Mouse (Mus musculus) heart, adult 10 weeks (tissue): Measurements from ENCODE around the gene Aldh3b1. TPM values are rescaled to one million over a fixed set of nuclear protein-coding genes. Genes with fewer than 3 reads are reported as not detected.

Source experiments
- polyA plus RNA-seq: library from polyadenylated mRNA; stranded (reverse); fragments of 350-450 nt; fragmentation: Illumina TruSeq; extraction: RNeasy Lipid Tissue Mini Kit (QIAGEN cat#74804); gene quantifications from one replicate; pipeline ENCODE4 v1.2.3, GENCODE M21; 2014; ENCODE audit warnings: low read depth, low replicate concordance

Gene Aldh3b1
- polyA plus RNA-seq: 2.2 TPM

DNA sequence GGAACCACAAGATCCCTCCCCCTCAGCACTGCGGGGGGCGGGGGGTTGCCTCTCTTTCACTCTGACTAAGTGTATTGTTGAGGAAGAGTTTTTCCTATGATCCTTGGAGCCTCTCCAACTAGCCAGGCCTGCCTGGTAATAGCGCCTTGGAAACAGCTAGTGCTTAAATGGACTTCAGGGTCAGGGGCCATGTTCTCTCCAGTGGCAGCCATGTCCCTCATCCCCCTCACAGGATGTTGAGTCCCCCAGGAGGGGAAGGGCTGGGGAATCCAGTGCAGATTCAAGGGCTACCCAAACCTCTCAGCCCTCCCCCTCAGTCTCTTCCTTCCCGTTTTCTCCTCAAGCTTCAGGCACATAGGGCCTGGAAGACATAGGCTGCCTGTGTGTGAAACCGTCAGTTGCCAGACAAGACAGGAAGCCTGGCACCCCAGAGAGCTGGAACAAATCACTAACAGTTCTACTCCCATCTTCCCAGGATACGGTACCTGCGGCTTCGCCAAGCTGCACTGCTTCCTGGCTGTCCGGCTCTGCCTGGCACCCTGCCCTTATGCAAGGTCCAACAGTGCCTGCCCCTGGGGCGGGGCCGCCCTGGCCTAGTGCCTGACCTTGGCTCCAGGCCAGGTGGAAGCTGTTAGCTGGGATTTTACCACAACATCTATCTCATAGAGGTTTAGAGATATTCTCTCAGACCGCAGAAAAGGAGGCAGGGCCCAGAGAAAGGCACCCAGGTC is at the start of gene Aldh3b1:
TSS of gene Aldh3b1 (minus strand) at position 598 of the 731 bp plus-strand sequence.

DNA sequence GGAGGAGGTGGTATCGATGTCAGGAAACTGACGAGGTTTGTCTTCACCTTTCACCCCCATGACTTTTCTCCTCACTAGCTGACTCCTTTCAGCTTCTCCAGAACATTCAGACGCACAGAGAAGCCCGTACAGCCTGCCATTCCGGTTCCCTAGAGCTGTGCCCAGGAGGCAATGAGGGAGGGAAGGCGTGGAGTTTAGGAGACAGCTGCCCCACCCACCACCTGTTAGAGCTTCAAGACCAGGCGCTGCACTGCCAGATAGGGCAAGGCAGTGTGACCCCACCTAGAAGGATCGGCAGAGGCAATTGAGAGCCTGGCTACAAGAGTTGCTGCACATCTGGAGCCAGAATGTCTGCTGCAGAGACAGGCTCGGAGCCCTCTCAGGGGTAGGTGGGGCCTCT is 42.6 kb upstream of the Aldh3b1 start, which contains the start of gene Aldh3b2:
TSS of gene Aldh3b2 (plus strand) at position 100 of the 400 bp plus-strand sequence.

DNA sequence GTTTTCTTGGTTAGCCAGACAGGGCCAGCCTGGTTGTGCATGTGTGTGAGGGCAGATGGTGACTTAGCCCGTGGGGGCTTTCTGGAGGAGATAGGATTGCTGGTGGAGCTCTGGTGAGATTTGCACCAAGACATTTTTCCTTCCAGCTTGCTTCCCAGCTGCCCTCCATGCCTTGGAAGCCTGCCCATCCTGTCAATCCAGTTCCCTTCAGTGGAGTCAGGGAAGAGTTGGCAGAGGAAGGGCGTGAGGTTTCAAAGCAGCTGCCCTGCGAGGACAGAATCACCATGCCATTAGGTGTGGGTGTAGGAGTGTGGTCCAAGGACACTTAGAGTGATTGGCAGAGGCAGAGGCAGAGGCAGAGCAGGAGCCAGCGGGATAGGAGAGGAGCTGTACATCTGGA is 28.9 kb upstream of the Aldh3b1 start, which contains the start of gene Aldh3b3:
TSS of gene Aldh3b3 (plus strand) at position 176 of the 400 bp plus-strand sequence.

DNA sequence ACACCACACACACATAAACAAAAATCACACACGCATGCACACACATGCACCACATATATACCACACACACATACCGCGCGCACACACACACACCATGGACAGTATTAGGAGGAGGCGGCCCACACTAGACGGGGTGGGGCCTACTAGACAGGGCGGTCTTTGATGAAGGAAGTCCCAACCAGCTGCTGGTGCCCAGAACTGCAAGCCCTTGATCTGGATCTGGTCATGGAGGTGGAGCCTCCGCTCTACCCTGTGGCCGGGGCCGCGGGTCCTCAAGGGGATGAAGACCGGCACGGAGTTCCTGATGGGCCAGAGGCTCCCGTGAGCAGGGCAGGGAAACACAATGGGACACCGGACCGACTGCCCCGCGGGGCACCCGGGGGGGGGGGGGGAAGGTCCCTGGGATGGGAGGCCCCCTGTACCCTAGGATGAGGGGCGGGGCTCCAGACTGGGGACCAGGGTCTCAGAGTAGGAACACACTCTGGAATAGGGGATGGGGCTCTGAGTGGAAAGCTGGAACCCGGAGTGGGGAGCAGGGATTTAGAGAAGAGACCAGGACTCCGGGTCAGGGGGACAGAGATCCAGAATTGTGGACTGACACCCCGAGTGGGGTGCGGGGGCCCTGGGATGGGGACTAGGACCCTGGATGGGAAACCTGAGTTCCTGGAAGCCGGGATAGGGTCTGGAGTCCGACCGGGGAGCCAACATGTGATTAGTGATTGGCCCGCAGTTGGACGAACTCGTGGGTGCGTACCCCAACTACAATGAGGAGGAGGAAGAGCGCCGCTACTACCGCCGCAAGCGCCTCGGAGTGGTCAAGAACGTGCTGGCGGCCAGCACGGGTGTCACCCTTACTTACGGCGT is 5.7 kb upstream of the Aldh3b1 start, which contains the start of gene Unc93b1:
TSS of gene Unc93b1 (plus strand) at position 155 of the 864 bp plus-strand sequence.

DNA sequence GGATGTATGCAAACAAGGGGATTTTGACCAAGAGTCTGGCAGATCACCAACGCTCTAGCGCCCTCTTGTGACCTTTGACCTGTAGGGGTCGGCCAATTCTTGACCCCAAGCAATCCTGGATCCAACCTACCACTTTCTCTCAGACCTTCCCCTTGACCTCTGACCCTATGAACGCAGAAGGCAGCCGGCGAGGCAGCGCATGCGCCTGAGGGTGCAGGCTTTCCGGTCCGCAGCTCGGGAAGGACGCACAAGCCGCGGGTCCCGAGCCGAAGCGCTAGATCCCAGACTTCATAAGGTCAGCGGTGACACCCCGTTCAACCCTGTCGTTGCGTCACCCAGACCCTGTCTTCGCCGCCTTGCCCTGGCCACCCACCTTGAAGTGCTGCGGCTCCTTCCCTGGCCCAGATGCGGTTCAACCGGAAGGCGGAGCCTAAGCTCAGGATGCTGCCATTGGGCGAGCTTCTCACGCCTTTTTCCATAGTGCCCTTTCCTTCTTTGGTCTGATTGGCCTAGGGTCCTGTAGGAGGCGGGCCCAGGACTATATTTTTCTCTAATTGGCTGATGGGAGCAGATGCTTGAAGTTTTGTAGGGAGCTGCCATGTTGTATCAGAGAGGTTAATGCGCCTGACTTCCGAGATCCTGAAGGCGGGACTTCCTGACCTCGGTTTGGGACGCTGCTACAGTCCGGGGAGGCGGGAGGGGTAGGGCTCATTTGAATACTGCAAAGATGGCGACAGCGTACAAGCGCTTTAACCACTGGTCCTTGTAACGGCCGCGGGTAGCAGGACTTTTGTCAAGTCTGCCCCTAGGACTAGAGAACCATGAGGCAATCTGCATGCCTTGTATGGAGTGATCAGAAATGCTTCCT is 17.0 kb downstream of the Aldh3b1 start, which contains the start of gene Ndufs8:
TSS of gene Ndufs8 (minus strand) at position 438 of the 868 bp plus-strand sequence.

DNA sequence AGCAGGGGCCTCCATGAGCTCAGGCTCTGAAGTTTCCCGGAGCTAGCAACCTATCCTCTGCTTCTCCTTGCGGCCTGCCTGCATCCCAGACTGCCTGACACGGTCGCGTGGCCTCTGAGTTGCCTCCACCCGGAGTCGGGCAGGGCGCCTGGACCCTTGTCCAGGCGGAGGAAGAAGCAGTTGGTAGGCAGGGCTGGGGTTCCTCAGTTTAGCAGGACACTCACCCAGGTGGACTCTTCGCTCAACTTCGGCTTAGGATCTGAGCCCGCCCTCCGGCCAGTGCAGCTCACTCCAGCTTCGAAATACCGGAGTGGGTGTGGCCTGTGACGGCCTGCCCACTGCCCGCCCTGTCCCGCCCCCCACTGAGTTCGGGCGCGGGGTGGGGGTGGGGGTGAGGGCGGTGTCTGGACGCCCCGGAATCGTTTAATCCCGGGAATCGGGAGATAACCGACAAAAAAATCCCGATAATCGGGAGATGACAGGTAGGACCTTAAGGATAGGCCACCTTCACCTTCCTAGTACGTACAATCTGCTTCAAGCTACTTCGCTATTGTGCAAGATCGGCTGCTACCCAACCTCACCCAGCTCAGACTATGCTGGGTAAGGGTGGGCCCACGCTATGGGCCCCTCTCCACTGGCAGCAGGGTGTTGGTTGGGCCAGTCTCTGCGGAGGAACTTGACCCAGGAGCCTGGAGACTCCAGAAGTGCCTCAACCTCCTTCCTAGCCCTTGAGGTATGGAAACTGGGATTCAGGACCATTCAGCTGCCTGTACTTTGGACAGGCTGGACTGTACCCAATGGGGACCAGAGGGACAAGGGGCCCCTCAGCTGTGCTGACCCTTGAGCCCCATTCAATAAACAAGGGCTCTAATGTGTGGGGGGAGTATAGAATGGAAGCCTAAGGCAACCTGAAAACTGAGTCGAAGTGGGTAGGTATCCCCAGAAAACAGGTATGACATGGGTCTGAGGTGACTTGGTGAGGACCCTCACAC is 22.5 kb downstream of the Aldh3b1 start, which contains the start of gene Tcirg1:
TSS of gene Tcirg1 (minus strand) at position 339 of the 992 bp plus-strand sequence.

Other genes with a start within 250 kb of the Aldh3b1 start
- 30.7 TPM for gene Lrp5, start 243.2 kb downstream of the Aldh3b1 start, polyA plus RNA-seq
- gene 1810055G02Rik, start 221.5 kb downstream of the Aldh3b1 start, polyA plus RNA-seq: 9.9 TPM
- 22.8 TPM for gene Kmt5b, start 162.4 kb downstream of the Aldh3b1 start, polyA plus RNA-seq
- gene Chka, start 78.0 kb downstream of the Aldh3b1 start, polyA plus RNA-seq: 10.1 TPM
- gene Tcirg1, start 22.7 kb downstream of the Aldh3b1 start, polyA plus RNA-seq: 21.1 TPM
- 561 TPM for gene Ndufs8, start 17.0 kb downstream of the Aldh3b1 start, polyA plus RNA-seq
- 19.0 TPM for gene Unc93b1, start 5.4 kb upstream of the Aldh3b1 start, polyA plus RNA-seq
- gene Aldh3b3, start 28.8 kb upstream of the Aldh3b1 start, polyA plus RNA-seq: 2.3 TPM
- gene Aldh3b2, start 42.5 kb upstream of the Aldh3b1 start, polyA plus RNA-seq: 0.37 TPM
- 51.1 TPM for gene Acy3, start 56.8 kb upstream of the Aldh3b1 start, polyA plus RNA-seq
- gene Tbx10, start 62.9 kb upstream of the Aldh3b1 start, polyA plus RNA-seq: not detected
- gene Nudt8, start 70.8 kb upstream of the Aldh3b1 start, polyA plus RNA-seq: 167 TPM
- gene Gm49405, start 70.8 kb upstream of the Aldh3b1 start, polyA plus RNA-seq: 9.5 TPM
- gene Doc2g, start 73.5 kb upstream of the Aldh3b1 start, polyA plus RNA-seq: 265 TPM
- 979 TPM for gene Ndufv1, start 83.0 kb upstream of the Aldh3b1 start, polyA plus RNA-seq
- gene Gstp1, start 108.2 kb upstream of the Aldh3b1 start, polyA plus RNA-seq: 343 TPM
- gene Gstp2, start 116.2 kb upstream of the Aldh3b1 start, polyA plus RNA-seq: 33.1 TPM
- not detected for gene Gstp3, start 129.8 kb upstream of the Aldh3b1 start, polyA plus RNA-seq
- not detected for gene Cabp2, start 151.8 kb upstream of the Aldh3b1 start, polyA plus RNA-seq
- 40.5 TPM for gene Cdk2ap2, start 167.4 kb upstream of the Aldh3b1 start, polyA plus RNA-seq
- 21.9 TPM for gene Pitpnm1, start 170.2 kb upstream of the Aldh3b1 start, polyA plus RNA-seq
- gene Aip, start 196.1 kb upstream of the Aldh3b1 start, polyA plus RNA-seq: 71.4 TPM
- gene Gpr152, start 210.0 kb upstream of the Aldh3b1 start, polyA plus RNA-seq: not detected
- not detected for gene Cabp4, start 214.2 kb upstream of the Aldh3b1 start, polyA plus RNA-seq
- gene Coro1b, start 218.8 kb upstream of the Aldh3b1 start, polyA plus RNA-seq: 54.9 TPM
- gene Ptprcap, start 223.8 kb upstream of the Aldh3b1 start, polyA plus RNA-seq: 1.1 TPM
- gene Rps6kb2, start 233.5 kb upstream of the Aldh3b1 start, polyA plus RNA-seq: 26.9 TPM
- gene Carns1, start 245.7 kb upstream of the Aldh3b1 start, polyA plus RNA-seq: 49.6 TPM